Mouse (Mus musculus): ENCODE results near the gene Tspan32.
A peak's percentile ranks its signal among the peaks of the same experiment; 100 is the strongest.

The Tspan32 gene

GRCm38 (mm10) chr7:143007599-143008369 lies 2.9 kb downstream of the Tspan32 start:
- DNase-seq (ENCODE audit: low read depth, low spot score), result peak; percentile 92

- DNase-seq (ENCODE audit: low read depth, low spot score), result no peak
These were observed 3.6 kb downstream of the Tspan32 start for GRCm38 (mm10) chr7:143008370-143008926.

GRCm38 (mm10) chr7:143008996-143009665 lies 4.3 kb downstream of the Tspan32 start:
- no peak for DNase-seq (ENCODE audit: low read depth, low spot score)

- DNase-seq (ENCODE audit: low read depth, low spot score), result peak; percentile 33
These were observed 5.2 kb downstream of the Tspan32 start for GRCm38 (mm10) chr7:143009996-143010395.

- no peak for DNase-seq (ENCODE audit: low read depth, low spot score)
These were observed 6.4 kb downstream of the Tspan32 start for GRCm38 (mm10) chr7:143011226-143011625.

- DNase-seq (ENCODE audit: low read depth, low spot score), result no peak
These were observed 7.5 kb downstream of the Tspan32 start for GRCm38 (mm10) chr7:143012230-143012875.

GRCm38 (mm10) chr7:143013420-143014178 lies 8.8 kb downstream of the Tspan32 start:
- DNase-seq (ENCODE audit: low read depth, low spot score), result no peak

GRCm38 (mm10) chr7:143014862-143015659 lies 10.2 kb downstream of the Tspan32 start:
- DNase-seq (ENCODE audit: low read depth, low spot score), result no peak

- DNase-seq (ENCODE audit: low read depth, low spot score), result no peak
These were observed 11.0 kb downstream of the Tspan32 start for GRCm38 (mm10) chr7:143015755-143016423.

GRCm38 (mm10) chr7:143016424-143017142 lies 11.7 kb downstream of the Tspan32 start:
- no peak for DNase-seq (ENCODE audit: low read depth, low spot score)

- DNase-seq (ENCODE audit: low read depth, low spot score), result no peak
These were observed 12.3 kb downstream of the Tspan32 start for GRCm38 (mm10) chr7:143017181-143017580.

- no peak for DNase-seq (ENCODE audit: low read depth, low spot score)
These were observed 15.2 kb downstream of the Tspan32 start for GRCm38 (mm10) chr7:143020040-143020439.

- DNase-seq (ENCODE audit: low read depth, low spot score), result peak; percentile 43
These were observed 15.9 kb downstream of the Tspan32 start for GRCm38 (mm10) chr7:143020764-143021163.

GRCm38 (mm10) chr7:143021356-143022164 lies 16.7 kb downstream of the Tspan32 start:
- DNase-seq (ENCODE audit: low read depth, low spot score), result peak; percentile 76

GRCm38 (mm10) chr7:143023499-143023898 lies 18.7 kb downstream of the Tspan32 start:
- DNase-seq (ENCODE audit: low read depth, low spot score), result peak; percentile 57

- DNase-seq (ENCODE audit: low read depth, low spot score), result no peak
These were observed 19.4 kb downstream of the Tspan32 start for GRCm38 (mm10) chr7:143024293-143024692.

GRCm38 (mm10) chr7:143025496-143025895 lies 20.6 kb downstream of the Tspan32 start:
- DNase-seq (ENCODE audit: low read depth, low spot score), result no peak

GRCm38 (mm10) chr7:143027196-143027595 lies 22.4 kb downstream of the Tspan32 start:
- DNase-seq (ENCODE audit: low read depth, low spot score), result no peak

- no peak for DNase-seq (ENCODE audit: low read depth, low spot score)
These were observed 27.0 kb downstream of the Tspan32 start for GRCm38 (mm10) chr7:143031816-143032215.
